Mouse (Mus musculus) NIH3T3 (cell line): Measurements from ENCODE around the gene Rrp7a.
"Not testable (repeated sequence)": the region's sequence is repeated elsewhere in the genome, so short reads cannot be mapped to it uniquely, and the experiment has no call there.

Experiments used
- DNase-seq: peaks from one replicate; pipeline ENCODE4 v3.0.0-alpha.2; 2012; ENCODE audit warnings: low read depth

Rrp7a gene

GRCm38 (mm10) chr15:83156929-83157666 lies 34.5 kb upstream of the Rrp7a start:
- peak; percentile 92 for DNase-seq

GRCm38 (mm10) chr15:83155672-83156419 lies 33.2 kb upstream of the Rrp7a start:
- no peak for DNase-seq

GRCm38 (mm10) chr15:83154309-83154708 lies 31.7 kb upstream of the Rrp7a start:
- DNase-seq, result no peak

GRCm38 (mm10) chr15:83150694-83151093 lies 28.1 kb upstream of the Rrp7a start:
- no peak for DNase-seq

- DNase-seq, result no peak
Measured at GRCm38 (mm10) chr15:83150073-83150442, 27.5 kb upstream of the Rrp7a start.

GRCm38 (mm10) chr15:83149196-83150072 lies 26.8 kb upstream of the Rrp7a start, which contains the start of gene Poldip3:
Gene Poldip3 (minus strand): TSS chr15:83149384.
- DNase-seq, result peak; percentile 99

GRCm38 (mm10) chr15:83148801-83149195 lies 26.2 kb upstream of the Rrp7a start:
- no peak for DNase-seq

- DNase-seq, result peak; percentile 58
Measured at GRCm38 (mm10) chr15:83148395-83148794, 25.8 kb upstream of the Rrp7a start.

GRCm38 (mm10) chr15:83145541-83145940 lies 22.9 kb upstream of the Rrp7a start:
- DNase-seq, result no peak

GRCm38 (mm10) chr15:83142861-83143260 lies 20.3 kb upstream of the Rrp7a start:
- DNase-seq, result peak; percentile 78

- DNase-seq, result no peak
Measured at GRCm38 (mm10) chr15:83135654-83136053, 13.1 kb upstream of the Rrp7a start.

GRCm38 (mm10) chr15:83134671-83135070 lies 12.1 kb upstream of the Rrp7a start:
- no peak for DNase-seq

GRCm38 (mm10) chr15:83129530-83130231 lies 7.1 kb upstream of the Rrp7a start:
- DNase-seq, result no peak

- not testable (repeated sequence) for DNase-seq
Measured at GRCm38 (mm10) chr15:83127037-83127436, 4.4 kb upstream of the Rrp7a start.

- DNase-seq, result no peak
Measured at GRCm38 (mm10) chr15:83126582-83126981, 4.0 kb upstream of the Rrp7a start.

GRCm38 (mm10) chr15:83124625-83125024 lies 2.0 kb upstream of the Rrp7a start:
- no peak for DNase-seq

- peak; percentile 86 for DNase-seq
Measured at GRCm38 (mm10) chr15:83121709-83122565, 664 bp downstream of the Rrp7a start.

GRCm38 (mm10) chr15:83118360-83118759 lies 4.2 kb downstream of the Rrp7a start:
- DNase-seq, result peak; percentile 86

GRCm38 (mm10) chr15:83115071-83115470 lies 7.5 kb downstream of the Rrp7a start:
- no peak for DNase-seq

- no peak for DNase-seq
Measured at GRCm38 (mm10) chr15:83114106-83114505, 8.5 kb downstream of the Rrp7a start.

GRCm38 (mm10) chr15:83112898-83113297 lies 9.7 kb downstream of the Rrp7a start:
- peak; percentile 69 for DNase-seq
